Mouse (Mus musculus): Measurements from ENCODE around the gene Hpse2.

Hpse2 gene

GRCm38 (mm10) chr19:42769648-42770047, 618.5 kb downstream of the Hpse2 start:
- DNase-seq, result no peak

GRCm38 (mm10) chr19:42767361-42767760, 620.8 kb downstream of the Hpse2 start:
- DNase-seq, result no peak

GRCm38 (mm10) chr19:42764398-42764797, 623.8 kb downstream of the Hpse2 start:
- no peak for DNase-seq

- no peak for DNase-seq
Observed at GRCm38 (mm10) chr19:42756671-42757070, 631.5 kb downstream of the Hpse2 start.

- peak in 1 of 2 experiments; percentile 53 for DNase-seq
Observed at GRCm38 (mm10) chr19:42755148-42755870, 632.8 kb downstream of the Hpse2 start.

- DNase-seq, result peak in 1 of 2 experiments; percentile 32
Observed at GRCm38 (mm10) chr19:42753141-42753917, 634.8 kb downstream of the Hpse2 start.

GRCm38 (mm10) chr19:42752363-42752931, 635.7 kb downstream of the Hpse2 start, which contains the start of gene Pyroxd2:
Pyroxd2 (minus strand) TSS chr19:42752775.
- DNase-seq, result peak; percentile 59 to 73

GRCm38 (mm10) chr19:42750196-42750595, 638.0 kb downstream of the Hpse2 start:
- no peak for DNase-seq

GRCm38 (mm10) chr19:42746702-42747101, 641.5 kb downstream of the Hpse2 start:
- DNase-seq, result no peak

- DNase-seq, result no peak
Observed at GRCm38 (mm10) chr19:42745869-42746224, 642.3 kb downstream of the Hpse2 start.

GRCm38 (mm10) chr19:42745084-42745868, 642.9 kb downstream of the Hpse2 start:
- DNase-seq, result no peak

GRCm38 (mm10) chr19:42744162-42744586, 644.0 kb downstream of the Hpse2 start:
- DNase-seq, result peak; percentile 58 to 76

GRCm38 (mm10) chr19:42743261-42743660, 644.9 kb downstream of the Hpse2 start:
- DNase-seq, result no peak

- DNase-seq, result no peak
Observed at GRCm38 (mm10) chr19:42741884-42742283, 646.3 kb downstream of the Hpse2 start.

- DNase-seq, result no peak
Observed at GRCm38 (mm10) chr19:42740163-42740899, 647.8 kb downstream of the Hpse2 start.

GRCm38 (mm10) chr19:42739734-42740133, 648.4 kb downstream of the Hpse2 start:
- no peak for DNase-seq

- DNase-seq, result no peak
Observed at GRCm38 (mm10) chr19:42737753-42738152, 650.4 kb downstream of the Hpse2 start.
